Mouse (Mus musculus): ENCODE measurements around the gene Olfr1461. TPM values are rescaled to one million over a fixed set of nuclear protein-coding genes. Genes with fewer than 3 reads are reported as not detected.

Olfr1461 gene
- not detected for polyA plus RNA-seq (2017; shearing (Covaris generic))

GRCm38 (mm10) chr19:13162700-13163099 lies at the start of gene Olfr1461:
TSS of gene Olfr1461 (plus strand) at chr19:13163000.

DNA sequence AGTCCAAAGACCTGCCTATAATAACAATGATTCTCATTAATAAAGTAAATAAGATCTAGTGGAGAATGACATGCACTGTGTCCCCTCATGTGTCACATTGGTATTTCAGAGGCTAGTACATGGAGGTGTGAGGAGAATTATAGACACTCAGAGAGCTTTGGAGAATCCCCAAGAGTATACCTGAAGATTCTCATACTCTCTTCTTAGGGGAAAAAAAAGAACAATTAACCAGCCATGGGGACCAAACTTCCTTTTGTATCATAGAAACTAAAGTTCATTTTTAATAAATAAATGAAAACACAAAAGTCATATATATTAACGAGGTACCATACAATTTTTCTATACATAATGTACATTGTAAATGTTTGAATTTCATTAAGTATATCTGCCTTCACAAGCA lies 13.4 kb upstream of the Olfr1461 start, which contains the start of gene Olfr1459:
Gene Olfr1459 (minus strand): TSS at position 101 of the 400 bp plus-strand sequence.

GRCm38 (mm10) chr19:13185434-13185833 lies 22.6 kb downstream of the Olfr1461 start, which contains the start of gene Olfr1462:
TSS of gene Olfr1462 (plus strand) at chr19:13185734.

Other genes starting within 250 kb of the Olfr1461 start
- not detected for gene Olfr1448, start 238.6 kb upstream of the Olfr1461 start, polyA plus RNA-seq (2017; shearing (Covaris generic))
- gene Olfr1449, start 232.2 kb upstream of the Olfr1461 start, polyA plus RNA-seq (2017; shearing (Covaris generic)): not detected
- not detected for gene Olfr1450, start 212.7 kb upstream of the Olfr1461 start, polyA plus RNA-seq (2017; shearing (Covaris generic))
- not detected for gene Olfr1451, start 168.0 kb upstream of the Olfr1461 start, polyA plus RNA-seq (2017; shearing (Covaris generic))
- gene Olfr1453, start 134.7 kb upstream of the Olfr1461 start, polyA plus RNA-seq (2017; shearing (Covaris generic)): not detected
- not detected for gene Olfr1454, start 102.4 kb upstream of the Olfr1461 start, polyA plus RNA-seq (2017; shearing (Covaris generic))
- 0.15 TPM for gene Olfr1457, start 65.1 kb upstream of the Olfr1461 start, polyA plus RNA-seq (2017; shearing (Covaris generic))
- gene Olfr1458, start 56.2 kb upstream of the Olfr1461 start, polyA plus RNA-seq (2017; shearing (Covaris generic)): not detected
- gene Olfr1459, start 13.5 kb upstream of the Olfr1461 start, polyA plus RNA-seq (2017; shearing (Covaris generic)): not detected
- not detected for gene Olfr1462, start 22.7 kb downstream of the Olfr1461 start, polyA plus RNA-seq (2017; shearing (Covaris generic))
- not detected for gene Olfr1463, start 68.3 kb downstream of the Olfr1461 start, polyA plus RNA-seq (2017; shearing (Covaris generic))
- gene Olfr1465, start 152.5 kb downstream of the Olfr1461 start, polyA plus RNA-seq (2017; shearing (Covaris generic)): not detected
- gene Olfr1466, start 175.9 kb downstream of the Olfr1461 start, polyA plus RNA-seq (2017; shearing (Covaris generic)): not detected
- gene Olfr1467, start 199.2 kb downstream of the Olfr1461 start, polyA plus RNA-seq (2017; shearing (Covaris generic)): 0.14 TPM
- 0.26 TPM for gene Olfr1469, start 244.8 kb downstream of the Olfr1461 start, polyA plus RNA-seq (2017; shearing (Covaris generic))